Mouse (Mus musculus) hindbrain, embryonic 14.5 days (tissue): ENCODE results near the gene Stip1. TPM values are rescaled to one million over a fixed set of nuclear protein-coding genes. Genes with fewer than 3 reads are reported as not detected.

Experiments used
- ATAC-seq: fragments of 200-750 bp; cut with Nextera tagmentation; 2 replicates; pipeline ENCODE4 v1.8.0; 2017; ENCODE audit warnings: moderate number of reproducible peaks, mild to moderate bottlenecking, moderate TSS enrichment, moderate library complexity; ENCODE audit not compliant: low FRiP score
- DNase-seq: peaks from one replicate; pipeline ENCODE4 v3.0.0-alpha.2; 2015; ENCODE audit warnings: low spot score
- H3K27ac ChIP-seq: fragments of 300-500 bp; sonication (generic); 2 replicates; pipeline ENCODE4 v1.5.1; 2014; ENCODE audit warnings: mild to moderate bottlenecking, moderate library complexity
- H3K27me3 ChIP-seq: fragments of 300-500 bp; sonication (generic); 2 replicates; pipeline ENCODE4 v1.6.1; 2014; ENCODE audit warnings: mild to moderate bottlenecking, low read length, mixed read lengths; ENCODE audit not compliant: control insufficient read depth, insufficient read depth
- H3K36me3 ChIP-seq: fragments of 300-500 bp; sonication (generic); replicated peaks from 2 replicates; pipeline ENCODE4 v1.6.1; 2014; ENCODE audit not compliant: control insufficient read depth, insufficient read depth
- H3K4me1 ChIP-seq: fragments of 300-500 bp; sonication (generic); replicated peaks from 2 replicates; pipeline ENCODE4 v1.6.1; 2014; ENCODE audit warnings: antibody characterized with exemption, low read length, mixed read lengths; ENCODE audit not compliant: control insufficient read depth, insufficient read depth
- H3K4me2 ChIP-seq: fragments of 300-500 bp; sonication (generic); replicated peaks from 2 replicates; pipeline ENCODE4 v1.6.1; 2014; ENCODE audit warnings: mild to moderate bottlenecking, moderate library complexity
- H3K4me3 ChIP-seq: fragments of 300-500 bp; sonication (generic); replicated peaks from 2 replicates; pipeline ENCODE4 v1.5.1; 2014; ENCODE audit warnings: mild to moderate bottlenecking, low read length
- H3K9ac ChIP-seq: fragments of 300-500 bp; sonication (generic); 2 replicates; pipeline ENCODE4 v1.6.1; 2014
- H3K9me3 ChIP-seq: fragments of 300-500 bp; sonication (generic); 2 replicates; pipeline ENCODE4 v1.6.1; 2016; ENCODE audit warnings: low read length; ENCODE audit not compliant: control insufficient read depth
- WGBS: fragments of 180-500 bp; shearing (Covaris S2); extraction: QIAGEN DNeasy Blood & Tissue Kit; methylation state at CpG from one replicate; pipeline ENCODE4 v1.1.7; 2014; 5-methylcytosine and 5-hydroxymethylcytosine counted together
- polyA plus RNA-seq: library from polyadenylated mRNA; unstranded; fragments of >200 nt; fragmentation: Nextera tagmentation; extraction: Ambion mirVana; gene quantifications from 2 replicates; pipeline ENCODE4 v1.2.1, GENCODE M21; 2014

The Stip1 gene
- polyA plus RNA-seq, 1 experiment from 2014 or later, result 204 TPM

- H3K4me3 ChIP-seq, result no peak overlapping the region
- no peak overlapping the region for H3K4me2 ChIP-seq
- ATAC-seq (no peak), DNase-seq (no peak)
- no peak overlapping the region for H3K27ac ChIP-seq
- 25% methylated on average over 12 of the region's 12 CpGs for WGBS
- H3K4me1 ChIP-seq, result peaks cover 46% of the 10 kb centered on the region
- H3K36me3 ChIP-seq, result no peaks in the 10 kb centered on the region
- no peaks in the 10 kb centered on the region for H3K27me3 ChIP-seq
- no peaks in the 10 kb centered on the region for H3K9me3 ChIP-seq
- no peak overlapping the region for H3K9ac ChIP-seq
Observed at GRCm38 (mm10) chr19:7073997-7074781, 34.4 kb upstream of the Stip1 start.

- DNase-seq (no peak), ATAC-seq (no peak)
- no peaks in the 10 kb centered on the region; the same call in 1 of the 2 replicates for H3K27me3 ChIP-seq
- H3K27ac ChIP-seq, result no peak overlapping the region
- WGBS, result 55% methylated on average over 6 of the region's 6 CpGs
- no peak overlapping the region for H3K9ac ChIP-seq
- H3K4me1 ChIP-seq, result peaks cover 56% of the 10 kb centered on the region
- H3K36me3 ChIP-seq, result no peaks in the 10 kb centered on the region
- H3K4me3 ChIP-seq, result no peak overlapping the region
- H3K9me3 ChIP-seq, result no peaks in the 10 kb centered on the region
- no peak overlapping the region for H3K4me2 ChIP-seq
Observed at GRCm38 (mm10) chr19:7072221-7072620, 32.5 kb upstream of the Stip1 start.

- Histone ChIP-seq H3K36me3 (no peaks in the 10 kb centered on the region), H3K4me3 (no peak overlapping the region), H3K4me2 (no peak overlapping the region; the same call in 1 of the 2 replicates), H3K4me1 (peaks cover 69% of the 10 kb centered on the region), H3K9ac (no peak overlapping the region), H3K9me3 (no peaks in the 10 kb centered on the region), H3K27ac (no peak overlapping the region), H3K27me3 (no peaks in the 10 kb centered on the region; the same call in 1 of the 2 replicates)
- ATAC-seq (no peak), DNase-seq (no peak)
- 7% methylated on average over 4 of the region's 4 CpGs for WGBS
Observed at GRCm38 (mm10) chr19:7070775-7071174, 31.0 kb upstream of the Stip1 start.

- Histone ChIP-seq H3K27ac (peak overlapping the region; percentile 24; the same call in 1 of the 2 replicates), H3K4me3 (no peak overlapping the region), H3K4me2 (peak overlapping the region; percentile 25; the same call in 1 of the 2 replicates), H3K9ac (peak overlapping the region; percentile 8; the same call in 1 of the 2 replicates), H3K4me1 (peaks cover 69% of the 10 kb centered on the region), H3K36me3 (no peaks in the 10 kb centered on the region), H3K27me3 (no peaks in the 10 kb centered on the region; the same call in 1 of the 2 replicates), H3K9me3 (no peaks in the 10 kb centered on the region)
- WGBS, result 4% methylated on average over 33 of the region's 35 CpGs
- DNase-seq (no peak), ATAC-seq (no peak)
Observed at GRCm38 (mm10) chr19:7069781-7070763, 30.3 kb upstream of the Stip1 start.

GRCm38 (mm10) chr19:7068661-7069531, 29.1 kb upstream of the Stip1 start:
- no peaks in the 10 kb centered on the region for H3K9me3 ChIP-seq
- H3K36me3 ChIP-seq, result no peaks in the 10 kb centered on the region
- H3K9ac ChIP-seq, result peak overlapping the region; percentile 20; the same call in 1 of the 2 replicates
- DNase-seq, result no peak
- H3K4me2 ChIP-seq, result peak overlapping the region; percentile 23; the same call in 1 of the 2 replicates
- 27% methylated on average over 11 of the region's 11 CpGs for WGBS
- no peak overlapping the region for H3K27ac ChIP-seq
- no peaks in the 10 kb centered on the region; the same call in 1 of the 2 replicates for H3K27me3 ChIP-seq
- peaks cover 64% of the 10 kb centered on the region for H3K4me1 ChIP-seq
- H3K4me3 ChIP-seq, result no peak overlapping the region
- ATAC-seq, result no peak

GRCm38 (mm10) chr19:7068136-7068535, 28.4 kb upstream of the Stip1 start:
- WGBS, result 2% methylated on average over 14 of the region's 14 CpGs
- Histone ChIP-seq H3K4me3 (no peak overlapping the region), H3K9ac (no peak overlapping the region), H3K27ac (no peak overlapping the region), H3K27me3 (no peaks in the 10 kb centered on the region; the same call in 1 of the 2 replicates), H3K4me1 (peaks cover 57% of the 10 kb centered on the region), H3K9me3 (no peaks in the 10 kb centered on the region), H3K4me2 (peak overlapping the region; percentile 23; the same call in 1 of the 2 replicates), H3K36me3 (no peaks in the 10 kb centered on the region)
- no peak; the same call in 1 of the 2 replicates for ATAC-seq
- DNase-seq, result peak; percentile 89

- Histone ChIP-seq H3K9ac (no peak overlapping the region), H3K9me3 (no peaks in the 10 kb centered on the region), H3K4me1 (peaks cover 55% of the 10 kb centered on the region), H3K36me3 (no peaks in the 10 kb centered on the region), H3K27me3 (no peaks in the 10 kb centered on the region; the same call in 1 of the 2 replicates), H3K4me3 (no peak overlapping the region), H3K27ac (no peak overlapping the region), H3K4me2 (no peak overlapping the region)
- 48% methylated on average over 20 of the region's 20 CpGs for WGBS
- ATAC-seq (no peak), DNase-seq (no peak)
Observed at GRCm38 (mm10) chr19:7067344-7068050, 27.7 kb upstream of the Stip1 start.

GRCm38 (mm10) chr19:7066828-7067342, 27.1 kb upstream of the Stip1 start:
- Histone ChIP-seq H3K36me3 (no peaks in the 10 kb centered on the region), H3K4me2 (no peak overlapping the region), H3K4me3 (no peak overlapping the region), H3K9me3 (no peaks in the 10 kb centered on the region), H3K27me3 (no peaks in the 10 kb centered on the region; the same call in 1 of the 2 replicates), H3K27ac (no peak overlapping the region), H3K4me1 (peaks cover 49% of the 10 kb centered on the region), H3K9ac (no peak overlapping the region)
- ATAC-seq (no peak), DNase-seq (no peak)
- 36% methylated on average over 7 of the region's 8 CpGs for WGBS
